24 mouse cellular contexts compared by ENCODE assay signal in genomic region chr2:61213951-61214350, GRCm38 (mm10).
DNase-seq lines count a peak whose midpoint lies in the region; TF ChIP-seq lines count a peak whose summit lies in the region.
"Had no signal": no experiment of that assay in that cellular context is flagged by ENCODE, and none has a peak within 500 bp of the region (broad histone marks: within the 10 kb centered on the region; RNA-seq: fewer than 3 reads in every experiment).

No protein-coding gene starts in this region.

- DNase-seq in ES-CJ7 (ENCODE audit: low read depth, low spot score) (peak; percentile 55), ES-E14 (ENCODE audit: low read depth, low spot score) (peak; percentile 51), R1 (ENCODE audit: low read depth, low spot score) (peak; percentile 29), ZHBTc4 (ENCODE audit: low read depth, low spot score) (peak; percentile 47), adipocyte (ENCODE audit: low spot score) (no peak)
- DNase-seq in c-Kit-positive CD71-positive TER-119-positive erythroid progenitor cells, embryonic 14.5 days (ENCODE audit: low spot score): no peak
- DNase-seq in kidney, adult 11 months: no peak
- no peak for DNase-seq in frontal cortex, postnatal 25 days (ENCODE audit: low spot score in 2 of 2)
- DNase-seq: adrenal gland, adult 2 months; adrenal gland, adult 8-10 months; adrenal gland, postnatal 10 days; adrenal gland, postnatal 14 days; adrenal gland, postnatal 25 days; adrenal gland, postnatal 36 days; B cell, adult 2 months; cerebellum, adult 11 months; cerebellum, adult 11-12 months; cerebellum, adult 18-20 months; cerebellum, adult 2 months; cerebellum, adult 8-10 months; cerebellum, adult 9-10 months; cerebellum, adult 9-11 months; cerebellum, postnatal 10 days had no signal

- H3K4me3 ChIP-seq in ES-E14 (ENCODE audit: insufficient read depth in 1 of 2, low read depth in 1 of 2, low read length in 2 of 2, poor library complexity in 1 of 2, severe bottlenecking in 1 of 2): no peak overlapping the region

- no peak overlapping the region for H3K27ac ChIP-seq in ES-E14 (ENCODE audit: insufficient read depth, low read depth, low read length, poor library complexity, severe bottlenecking)

- no peaks in the 10 kb centered on the region; a peak in 2 of 4 replicates for H3K4me1 ChIP-seq in ES-E14 (ENCODE audit: control insufficient read depth in 2 of 2, insufficient read depth in 2 of 2, low read length in 2 of 2, poor library complexity in 1 of 2)

- no peaks in the 10 kb centered on the region for H3K9me3 ChIP-seq in ES-E14 (ENCODE audit: control insufficient read depth, insufficient read depth, low read depth, low read length)
- H3K9me3 ChIP-seq: G1E had no signal

- no peaks in the 10 kb centered on the region for H3K36me3 ChIP-seq in ES-E14 (ENCODE audit: control insufficient read depth, insufficient read depth, low read length, poor library complexity, severe bottlenecking)
- H3K36me3 ChIP-seq: G1E had no signal

- H3K9ac ChIP-seq in ES-E14 (ENCODE audit: insufficient read depth, low read depth, low read length, poor library complexity, severe bottlenecking): no peak overlapping the region

- in situ Hi-C loops in ES-E14 (cut with MboI; ENCODE audit: low sequenced_read_pairs in 2 of 2, unreplicated experiment in 2 of 2): no loop called here

TF ChIP-seq in ES-E14, 5 proteins besides CTCF, POLR2A, EP300 and RAD21:
- no peak for TF ChIP-seq MAFK (IDR thresholded peaks at IDR 0.05; ENCODE audit: insufficient read depth, low read depth, low read length)
- no peak for TF ChIP-seq CHD2 (IDR thresholded peaks at IDR 0.05; ENCODE audit: low read depth, low read length)
- TF ChIP-seq ZNF384 (IDR thresholded peaks at IDR 0.05; ENCODE audit: low read depth, low read length): no peak
- no peak for TF ChIP-seq HCFC1 (IDR thresholded peaks at IDR 0.05; ENCODE audit: borderline replicate concordance, insufficient read depth, low read length)

Comparison
In these comparisons a context has a peak if more than half of its experiments do, and no peak if none do; other contexts are left out.
1. DNase-seq: peak in ES-CJ7 (single experiment), ES-E14 (single experiment), R1 (single experiment) and ZHBTc4 (single experiment); none in c-Kit-positive CD71-positive TER-119-positive erythroid progenitor cells, embryonic 14.5 days (single experiment), kidney, adult 11 months (single experiment), adipocyte (single experiment) and frontal cortex, postnatal 25 days (0 of 2).